Mouse (Mus musculus) C2C12 (cell line): ENCODE measurements around the gene Wdr83os. TPM values are rescaled to one million over a fixed set of nuclear protein-coding genes. Genes with fewer than 3 reads are reported as not detected.

Experiments
- H3K27me3 ChIP-seq: one replicate; pipeline ENCODE4 v1.6.1; 2011; ENCODE audit not compliant: control insufficient read depth, insufficient read depth, insufficient read length
- H3K36me3 ChIP-seq: one replicate; pipeline ENCODE4 v1.6.1; 2011; ENCODE audit not compliant: control insufficient read depth, insufficient read depth
- H3K4me3 ChIP-seq: one replicate; pipeline ENCODE4 v1.5.1; 2011; ENCODE audit warnings: mild to moderate bottlenecking, control low read depth; ENCODE audit not compliant: poor library complexity, insufficient read depth, severe bottlenecking
- H3K79me2 ChIP-seq: one replicate; pipeline ENCODE4 v1.6.1; 2011; ENCODE audit not compliant: control insufficient read depth, insufficient read depth
- H3K79me3 ChIP-seq: one replicate; pipeline ENCODE4 v1.6.1; 2011; ENCODE audit warnings: low read depth, control low read depth
- H3ac ChIP-seq: one replicate; pipeline ENCODE3; 2011; ENCODE audit warnings: low read depth; ENCODE audit not compliant: control insufficient read depth, insufficient read length
- CEBPB ChIP-seq: IDR thresholded peaks from one replicate; pipeline ENCODE4 v1.6.1; 2011; ENCODE audit warnings: low read depth, mild to moderate bottlenecking, control low read depth, moderate library complexity
- CTCF ChIP-seq: IDR thresholded peaks from one replicate; pipeline ENCODE4 v1.5.1; 2011; ENCODE audit not compliant: control insufficient read depth, insufficient read depth, insufficient read length
- FOSL1 ChIP-seq: IDR thresholded peaks from one replicate; pipeline ENCODE4 v1.8.0; 2011; ENCODE audit warnings: mild to moderate bottlenecking, low read length; ENCODE audit not compliant: poor library complexity, insufficient read depth, severe bottlenecking
- MAX ChIP-seq: IDR thresholded peaks from one replicate; pipeline ENCODE4 v1.6.1; 2011; ENCODE audit warnings: mild to moderate bottlenecking, control low read depth
- MYOD1 ChIP-seq: IDR thresholded peaks from one replicate; pipeline ENCODE4 v1.6.1; 2011; ENCODE audit warnings: low read depth; ENCODE audit not compliant: control insufficient read depth, insufficient read length
- MYOG ChIP-seq: IDR thresholded peaks from one replicate; pipeline ENCODE4 v1.6.1; 2011; ENCODE audit not compliant: control insufficient read depth, insufficient read length; ENCODE audit errors: extremely low read depth
- USF1 ChIP-seq: IDR thresholded peaks from one replicate; pipeline ENCODE4 v1.6.1; 2011; ENCODE audit warnings: low read depth, mild to moderate bottlenecking, control low read depth, moderate library complexity
- polyA plus RNA-seq: library from polyadenylated mRNA; unstranded; fragments of >200 nt; fragmentation: generic; extraction: Trizol; gene quantifications from one replicate; pipeline ENCODE4 v1.2.1, GENCODE M21; 2012; ENCODE audit warnings: missing spikeins

Wdr83os gene
- polyA plus RNA-seq, 1 experiment: 152 TPM

DNA sequence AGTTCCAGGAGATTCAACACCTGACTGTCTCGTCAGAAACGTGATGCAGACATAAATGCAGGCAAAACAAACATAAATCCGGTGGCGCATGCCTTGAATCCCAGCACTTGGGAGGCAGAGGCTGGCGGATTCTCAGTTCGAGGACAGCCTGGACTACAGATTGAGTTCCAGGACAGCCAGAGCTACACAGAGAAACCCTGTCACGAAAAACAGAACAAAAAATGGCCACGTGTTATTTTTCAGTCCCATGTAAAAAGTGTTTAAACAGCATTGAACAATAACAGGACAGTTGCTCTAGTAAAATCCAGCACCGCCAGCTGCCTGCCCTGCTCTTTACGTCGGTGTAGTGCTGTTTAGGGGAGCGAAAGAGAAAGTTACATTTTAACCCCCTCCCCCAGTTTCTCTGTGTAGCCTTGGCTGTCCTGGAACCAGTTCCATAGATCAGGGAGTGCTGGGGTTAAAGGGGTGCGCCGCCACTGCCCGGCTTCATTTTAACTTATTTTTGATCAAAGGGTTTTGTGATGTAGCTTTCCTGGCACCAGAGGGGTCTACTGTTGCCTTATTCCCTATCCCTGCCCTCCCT, 44.7 kb upstream of the Wdr83os start:
- Histone ChIP-seq H3K79me2 (peaks cover 80% of the 10 kb centered on the region), H3K4me3 (peak overlapping the region; percentile 79), H3ac (peak overlapping the region; percentile 85), H3K79me3 (peaks cover 54% of the 10 kb centered on the region), H3K27me3 (no peaks in the 10 kb centered on the region), H3K36me3 (peaks cover 44% of the 10 kb centered on the region)
- TF ChIP-seq MYOG: no peak
- no peak for TF ChIP-seq MYOD1
- TF ChIP-seq CEBPB: no peak
- no peak for TF ChIP-seq USF1
- no peak for TF ChIP-seq MAX
- TF ChIP-seq FOSL1: no peak
- no peak for TF ChIP-seq CTCF

- Histone ChIP-seq H3K36me3 (peaks cover 46% of the 10 kb centered on the region), H3ac (peak overlapping the region; percentile 85), H3K79me2 (peaks cover 80% of the 10 kb centered on the region), H3K4me3 (peak overlapping the region; percentile 79), H3K27me3 (no peaks in the 10 kb centered on the region), H3K79me3 (peaks cover 56% of the 10 kb centered on the region)
- no peak for TF ChIP-seq FOSL1
- no peak for TF ChIP-seq MYOG
- no peak for TF ChIP-seq USF1
- no peak for TF ChIP-seq MYOD1
- TF ChIP-seq CTCF: no peak
- TF ChIP-seq CEBPB: no peak
- TF ChIP-seq MAX: no peak
Observed at GRCm38 (mm10) chr8:85036381-85036717, 44.2 kb upstream of the Wdr83os start.

DNA sequence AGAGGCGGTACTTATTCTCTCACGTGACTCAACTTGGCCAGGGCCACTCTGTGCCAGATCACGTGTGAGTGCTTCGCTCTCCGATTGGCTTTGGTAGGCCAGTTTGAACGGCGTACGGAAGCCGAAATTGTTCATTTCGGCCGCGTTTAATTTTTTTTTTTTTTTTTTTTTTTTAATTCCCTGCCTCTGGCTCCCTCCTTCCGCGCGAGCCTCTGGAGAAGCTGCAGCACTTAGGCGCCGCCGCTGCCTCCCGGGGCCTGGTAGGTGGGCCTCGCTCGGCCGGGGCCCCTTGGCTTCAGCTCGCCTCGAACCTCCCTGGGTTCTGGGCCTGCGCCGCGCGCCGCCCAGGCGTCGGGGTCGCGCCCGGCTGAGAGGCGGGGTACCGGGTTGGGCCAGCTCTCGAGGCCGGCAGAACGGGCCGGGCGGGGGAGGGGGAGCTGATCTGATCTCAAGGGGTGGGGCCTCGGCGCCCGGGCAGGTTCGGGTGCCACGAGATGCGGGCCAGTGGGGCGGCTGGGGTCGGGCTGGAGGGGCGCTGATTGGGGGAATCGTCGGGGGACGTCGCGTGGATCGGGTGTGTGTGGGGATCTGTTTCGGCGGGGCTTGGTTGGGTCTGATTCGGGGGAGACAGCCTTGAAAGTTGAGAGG, 43.7 kb upstream of the Wdr83os start, which contains the start of gene Tnpo2:
Gene Tnpo2 (plus strand): TSS at position 198 of the 648 bp plus-strand sequence.
- H3K27me3 ChIP-seq: no peaks in the 10 kb centered on the region
- peaks cover 46% of the 10 kb centered on the region for H3K36me3 ChIP-seq
- H3K4me3 ChIP-seq: peak within 1 kb of the TSS; percentile 79
- H3ac ChIP-seq: peak within 1 kb of the TSS; percentile 85
- H3K79me3 ChIP-seq: peaks cover 52% of the 10 kb centered on the region
- H3K79me2 ChIP-seq: peaks cover 80% of the 10 kb centered on the region
- TF ChIP-seq USF1: peak; percentile 96
- peak; percentile 73 for TF ChIP-seq MAX
- TF ChIP-seq MYOG: no peak
- no peak for TF ChIP-seq CEBPB
- TF ChIP-seq FOSL1: no peak
- TF ChIP-seq CTCF: no peak
- TF ChIP-seq MYOD1: no peak

DNA sequence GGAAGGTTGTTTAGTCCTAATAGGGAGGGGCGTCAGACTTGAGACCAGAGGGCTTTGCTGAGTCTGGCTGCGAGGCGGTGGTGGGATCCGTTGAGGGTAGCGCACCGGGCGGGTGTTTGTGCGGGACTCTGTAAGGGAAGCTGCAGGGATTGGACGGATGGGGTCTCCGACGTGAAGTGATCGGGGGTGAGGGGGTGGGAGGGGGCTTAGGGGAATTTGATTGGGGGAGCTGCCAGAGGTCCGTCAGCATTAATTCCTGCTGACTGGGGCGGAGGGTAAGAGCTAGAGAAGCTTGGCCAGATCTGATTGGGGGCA, 43.2 kb upstream of the Wdr83os start:
- TF ChIP-seq CEBPB (no peak), MAX (no peak), MYOD1 (no peak), USF1 (no peak), FOSL1 (no peak), CTCF (no peak)
- peaks cover 80% of the 10 kb centered on the region for H3K79me2 ChIP-seq
- no peaks in the 10 kb centered on the region for H3K27me3 ChIP-seq
- H3K4me3 ChIP-seq: peak overlapping the region; percentile 79
- H3ac ChIP-seq: peak overlapping the region; percentile 74
- peaks cover 46% of the 10 kb centered on the region for H3K36me3 ChIP-seq
- peaks cover 54% of the 10 kb centered on the region for H3K79me3 ChIP-seq

DNA sequence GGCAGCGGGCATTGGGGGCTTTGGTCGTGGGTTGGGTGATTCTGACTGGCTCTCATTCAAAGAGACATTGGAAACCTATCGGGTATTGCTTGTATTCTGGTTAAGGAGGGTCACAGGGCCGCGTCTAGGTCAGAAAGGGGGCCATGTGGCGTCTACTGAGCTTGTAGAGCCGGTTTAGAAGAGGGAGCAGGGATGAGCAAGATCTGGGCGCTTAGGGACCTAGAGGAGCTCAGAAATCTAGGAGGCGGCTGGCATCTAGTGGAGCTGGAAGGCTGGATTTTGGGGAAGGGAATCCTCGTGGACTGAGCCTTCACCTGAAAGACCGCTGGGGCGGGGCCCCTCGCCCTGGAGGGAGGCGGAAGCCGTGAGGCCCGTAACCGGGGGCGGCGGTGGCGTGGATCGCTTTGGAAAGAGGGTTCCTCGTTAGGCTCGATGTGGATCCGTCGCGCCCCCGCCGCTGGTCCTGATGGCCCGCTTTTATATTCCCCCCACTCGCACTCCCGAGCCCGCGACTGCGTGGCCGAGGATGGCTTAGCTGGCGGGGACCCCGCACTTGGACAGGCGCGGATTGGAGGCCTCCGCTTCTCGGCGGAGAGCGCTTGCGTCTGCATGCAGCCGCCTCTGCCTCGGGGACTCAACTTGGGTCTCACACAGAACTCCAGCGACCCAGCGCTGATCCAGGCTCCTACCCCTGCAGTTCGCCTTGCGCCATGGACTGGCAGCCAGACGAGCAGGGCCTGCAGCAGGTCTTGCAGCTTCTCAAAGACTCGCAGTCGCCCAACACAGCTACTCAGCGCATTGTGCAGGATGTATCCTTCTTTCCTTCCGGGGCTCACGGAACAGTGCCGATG, 42.6 kb upstream of the Wdr83os start:
- peaks cover 80% of the 10 kb centered on the region for H3K79me2 ChIP-seq
- no peaks in the 10 kb centered on the region for H3K27me3 ChIP-seq
- peak overlapping the region; percentile 79 for H3K4me3 ChIP-seq
- H3K36me3 ChIP-seq: peaks cover 42% of the 10 kb centered on the region
- H3ac ChIP-seq: peak overlapping the region; percentile 74
- TF ChIP-seq FOSL1 (no peak), MYOG (no peak), MAX (no peak), USF1 (no peak), MYOD1 (no peak), CTCF (no peak), CEBPB (no peak)
- H3K79me3 ChIP-seq: peaks cover 56% of the 10 kb centered on the region
